Mouse (Mus musculus) c-Kit-positive CD71-positive TER-119-positive erythroid progenitor cells, embryonic 14.5 days (primary cell): ENCODE measurements around the gene AC134908.4.
A peak's percentile ranks its signal among the peaks of the same experiment; 100 is the strongest.
"Not testable (repeated sequence)": the region's sequence is repeated elsewhere in the genome, so short reads cannot be mapped to it uniquely, and the experiment has no call there.

Experiments used
- DNase-seq: peaks from one replicate; pipeline ENCODE4 v3.0.0-alpha.2; 2013; ENCODE audit warnings: low spot score

Gene AC134908.4

DNA sequence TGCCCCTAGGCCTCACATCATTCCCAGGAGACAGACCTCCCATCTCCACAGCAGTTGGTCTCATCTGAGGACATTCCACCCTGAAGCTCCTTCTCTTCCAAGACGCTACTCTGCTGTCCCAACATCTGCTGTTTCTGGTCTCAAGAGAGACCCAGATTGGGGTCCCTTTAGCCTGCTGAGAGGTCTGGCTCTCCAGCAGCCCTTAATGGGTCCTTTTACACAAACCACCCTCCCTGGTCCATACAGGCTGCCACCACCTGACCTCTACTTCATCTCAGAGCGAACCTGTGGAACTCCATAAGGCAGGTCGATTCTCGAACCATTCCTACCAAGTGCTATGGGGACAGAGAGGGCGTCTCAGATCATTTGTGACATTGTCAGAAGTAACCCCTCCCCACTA, 12.6 kb upstream of the AC134908.4 start:
- DNase-seq = no peak

DNA sequence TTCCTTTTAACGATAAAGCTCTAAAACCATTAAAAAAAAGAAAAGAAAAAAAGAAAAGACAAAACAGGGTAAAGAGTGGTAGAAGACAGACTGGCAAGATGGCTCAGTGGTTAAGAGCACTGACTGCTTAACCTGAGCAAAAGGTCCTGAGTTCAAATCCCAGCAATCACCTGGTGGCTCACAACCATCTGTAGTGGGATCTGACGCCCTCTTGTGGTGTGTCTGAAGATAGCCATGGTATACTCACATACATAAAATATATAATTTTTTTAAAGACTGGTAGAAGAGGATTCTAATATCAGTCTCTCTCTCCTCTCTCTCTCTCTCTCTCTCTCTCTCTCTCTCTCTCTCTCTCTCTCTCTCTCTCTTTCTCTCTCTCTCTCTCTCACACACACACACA, 12.0 kb upstream of the AC134908.4 start:
- not testable (repeated sequence) for DNase-seq

DNA sequence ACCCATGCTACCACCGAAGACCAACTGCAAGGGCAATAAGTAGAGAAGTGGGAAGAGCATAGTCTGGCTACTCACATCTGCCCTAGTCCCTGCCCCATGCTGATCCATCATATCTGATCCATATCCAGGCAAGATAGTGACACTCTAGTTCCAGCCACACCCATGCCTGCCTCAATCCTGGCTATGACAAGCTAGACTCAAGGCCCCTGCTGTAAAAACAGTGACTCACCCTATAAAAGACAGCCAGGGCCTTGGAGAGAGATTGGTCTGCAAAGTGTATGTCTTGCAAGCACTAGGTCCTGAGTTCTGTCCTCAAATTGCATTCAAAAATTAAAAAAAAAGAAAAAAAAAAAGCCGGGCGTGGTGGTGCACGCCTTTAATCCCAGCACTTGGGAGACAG, 11.0 kb upstream of the AC134908.4 start:
- no peak for DNase-seq

DNA sequence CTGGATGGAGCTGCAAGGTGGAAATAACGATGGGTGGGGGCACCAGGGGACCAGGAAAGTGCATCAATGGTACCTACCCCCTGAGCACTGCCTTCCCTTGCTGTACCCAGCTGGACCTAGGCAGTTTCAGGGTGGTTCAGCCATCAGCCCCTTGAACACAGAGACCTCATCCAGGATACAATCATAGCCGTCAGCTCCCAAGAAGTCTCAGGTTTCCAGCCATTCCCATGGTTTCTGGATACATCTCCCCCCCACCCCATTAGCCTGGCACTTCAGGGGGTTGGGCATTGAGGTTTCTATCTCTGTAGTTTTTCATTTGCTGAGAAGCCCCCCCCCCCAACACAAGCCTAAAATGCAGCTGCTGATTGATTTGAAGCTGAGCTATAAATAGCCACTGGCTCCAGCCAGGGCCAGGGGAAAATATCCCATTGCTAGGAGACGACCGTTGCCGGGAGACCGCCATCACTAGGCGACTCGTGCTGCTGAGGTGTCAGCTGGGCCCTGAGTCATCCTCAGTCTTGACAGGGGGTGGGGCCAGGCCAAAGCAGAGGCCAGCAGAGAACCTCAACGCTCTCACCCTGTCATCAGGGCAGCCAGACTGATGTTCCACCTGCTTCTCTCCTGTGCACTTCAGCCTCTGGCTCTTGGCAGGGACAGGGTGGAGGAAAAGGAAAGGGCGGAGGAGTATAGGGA, 7.5 kb upstream of the AC134908.4 start:
- no peak for DNase-seq

DNA sequence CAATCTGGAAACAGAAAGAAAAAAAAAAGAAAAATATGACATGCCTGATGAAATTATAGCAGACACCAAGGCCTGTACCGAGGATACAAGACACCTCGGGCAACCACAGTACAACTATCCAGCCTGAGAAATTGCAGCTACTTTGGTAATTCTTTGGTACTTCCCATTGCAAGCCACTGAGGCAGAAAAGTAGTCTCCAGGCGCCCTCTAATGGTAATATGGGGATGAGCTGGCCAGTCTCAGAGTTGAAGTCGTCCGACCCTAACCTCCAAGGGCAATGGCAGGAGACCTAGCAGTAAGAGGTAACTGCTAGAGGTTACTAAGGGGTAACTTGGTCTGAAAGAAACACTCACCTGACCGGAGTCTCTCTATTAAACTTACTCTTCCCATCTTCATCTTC, 5.6 kb upstream of the AC134908.4 start:
- DNase-seq = peak; percentile 67

DNA sequence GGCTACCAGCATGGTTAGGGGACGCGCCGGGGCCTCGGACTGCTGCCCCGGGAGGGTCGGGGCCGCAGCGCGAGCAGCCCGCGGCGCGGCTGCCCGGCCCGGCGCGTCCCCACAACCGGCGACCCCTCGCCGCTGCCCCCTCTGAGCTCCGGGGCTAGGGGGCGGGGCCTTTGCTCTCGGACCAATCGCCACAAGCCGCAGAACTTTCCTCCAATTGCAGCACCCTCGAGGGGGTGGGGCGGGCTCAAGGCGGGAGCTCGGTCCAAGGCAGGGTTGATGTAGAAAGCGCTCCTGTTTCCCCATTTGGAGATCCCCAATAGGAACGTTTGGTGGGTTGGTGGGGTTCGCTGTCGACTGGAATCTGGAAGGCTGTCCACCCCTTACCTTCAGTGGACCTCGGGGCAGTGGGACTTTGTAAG, 1.5 kb upstream of the AC134908.4 start, which contains the start of gene Metrn:
Gene Metrn, minus strand, starts transcription at position 186 of the 419 bp plus-strand sequence.
- DNase-seq = peak; percentile 80

DNA sequence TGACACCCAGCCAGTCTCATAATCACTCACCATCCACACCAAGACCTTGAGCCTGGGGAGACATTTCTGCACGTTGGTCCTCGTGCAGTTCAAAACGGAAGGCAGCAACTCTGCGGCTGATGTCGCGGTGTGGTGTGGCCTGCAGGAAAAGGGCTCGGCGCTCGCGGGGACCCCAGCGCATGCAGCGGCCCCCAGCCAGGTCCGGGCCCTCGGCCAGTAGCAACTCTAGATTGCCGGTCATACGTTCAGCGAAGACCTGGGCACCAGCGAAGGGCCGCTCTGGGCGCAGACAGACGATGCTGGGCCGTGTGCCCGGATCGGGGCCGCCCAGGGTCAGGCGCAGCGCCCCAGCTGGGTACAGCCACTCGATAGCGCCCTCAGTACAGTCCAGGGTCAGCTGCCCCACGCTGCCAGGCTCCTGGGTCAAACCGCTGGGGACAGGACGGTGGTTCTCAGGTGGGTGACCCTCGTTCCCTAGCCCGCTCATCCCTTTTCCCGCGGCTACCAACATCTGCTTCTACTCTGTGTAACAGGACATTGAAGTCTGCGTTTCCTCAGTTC, 832 bp upstream of the AC134908.4 start:
- DNase-seq = no peak

DNA sequence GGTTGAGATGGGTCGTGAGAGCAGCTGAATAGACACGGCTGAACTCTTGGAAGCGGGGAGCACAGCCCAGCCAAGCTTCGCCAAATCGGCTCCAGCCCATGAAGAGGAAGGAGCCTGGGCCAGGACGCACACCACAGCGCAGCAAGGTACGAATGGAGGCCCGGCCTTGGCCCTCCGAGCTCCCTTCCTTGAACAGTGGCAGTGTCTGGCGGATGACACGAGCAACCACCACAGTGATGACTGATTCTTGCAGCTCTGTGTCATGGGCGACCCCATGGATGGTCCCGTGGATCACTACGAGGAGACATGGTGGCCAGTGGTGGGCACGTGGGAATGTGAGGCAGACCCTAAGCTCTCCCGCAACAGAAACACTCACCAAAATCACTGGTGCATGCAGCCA, 461 bp downstream of the AC134908.4 start:
- DNase-seq = no peak

DNA sequence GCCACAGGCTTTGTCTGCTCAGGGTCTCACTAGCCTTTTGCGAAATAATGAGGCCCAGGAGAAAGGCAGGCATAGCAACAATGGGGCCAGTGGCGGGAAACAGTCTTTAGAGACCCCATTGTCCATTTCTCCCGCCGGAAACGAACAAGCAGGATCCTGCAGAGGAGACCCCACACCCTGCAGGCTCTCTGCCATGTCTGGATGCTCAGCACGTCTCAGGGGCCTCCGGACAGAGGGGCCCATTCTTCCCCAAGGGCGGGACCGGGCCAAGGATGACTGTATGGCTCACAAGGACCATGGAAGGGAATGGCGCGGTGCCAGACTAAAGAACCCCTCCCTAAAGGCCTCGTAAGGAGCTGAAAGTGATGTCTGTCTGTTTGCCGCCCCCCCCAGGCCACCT, 1.3 kb downstream of the AC134908.4 start:
- DNase-seq = no peak

DNA sequence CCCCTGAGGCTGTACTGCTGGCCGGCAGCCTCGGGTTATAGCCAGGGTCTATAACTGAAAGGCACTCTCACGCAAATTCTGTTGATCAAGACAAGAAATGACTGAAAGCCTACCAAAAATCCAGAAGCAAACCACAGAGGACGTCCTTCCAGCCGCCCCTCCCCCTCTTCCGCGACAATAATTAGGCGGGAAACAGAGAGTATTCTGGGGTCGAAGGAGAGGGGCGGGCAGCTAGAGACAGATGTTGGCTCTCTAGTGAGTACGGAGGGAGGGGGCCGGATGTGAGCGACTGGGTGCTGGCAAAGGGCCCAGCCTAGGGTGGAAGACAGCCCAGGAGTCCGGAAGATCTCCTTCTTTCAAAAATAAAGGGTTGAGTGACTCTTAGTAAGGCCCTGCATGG, 2.8 kb downstream of the AC134908.4 start, which contains the start of gene Fam173a:
Gene Fam173a, minus strand, starts transcription at position 287 of the 400 bp plus-strand sequence.
- peak; percentile 51 for DNase-seq

DNA sequence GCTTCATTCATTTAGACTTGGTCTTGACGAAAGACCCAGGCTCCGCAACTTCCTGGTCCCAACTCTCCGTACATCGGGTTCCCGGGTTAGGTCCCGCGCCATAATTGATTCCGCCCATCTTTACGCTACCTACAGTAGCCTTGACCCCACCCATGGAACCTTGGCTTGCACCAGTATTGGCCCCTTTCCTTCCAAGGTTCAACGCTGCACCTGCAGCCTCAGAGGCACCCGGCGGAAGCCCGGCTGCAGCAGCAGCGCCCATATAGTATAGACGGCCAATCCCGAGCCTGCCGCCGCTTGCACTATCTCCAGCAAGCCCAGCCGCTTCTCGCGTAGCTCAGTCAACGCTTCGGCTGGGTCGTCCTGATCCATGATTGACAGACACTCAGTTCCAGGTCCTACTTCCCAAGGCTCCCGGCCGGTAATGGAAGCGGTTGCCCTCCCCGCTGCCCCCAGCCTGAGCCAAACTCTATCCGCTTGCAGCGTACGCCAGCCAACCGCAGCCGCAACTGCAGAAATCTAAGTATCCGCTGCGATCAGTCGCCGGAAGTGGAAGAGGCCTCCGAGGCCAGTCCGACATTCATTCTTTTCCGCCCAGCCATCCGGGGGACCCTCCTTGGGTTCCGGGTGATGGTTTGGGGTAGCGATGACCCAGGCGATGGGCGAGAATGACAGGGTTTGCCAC, 3.5 kb downstream of the AC134908.4 start:
- DNase-seq = peak; percentile 85

DNA sequence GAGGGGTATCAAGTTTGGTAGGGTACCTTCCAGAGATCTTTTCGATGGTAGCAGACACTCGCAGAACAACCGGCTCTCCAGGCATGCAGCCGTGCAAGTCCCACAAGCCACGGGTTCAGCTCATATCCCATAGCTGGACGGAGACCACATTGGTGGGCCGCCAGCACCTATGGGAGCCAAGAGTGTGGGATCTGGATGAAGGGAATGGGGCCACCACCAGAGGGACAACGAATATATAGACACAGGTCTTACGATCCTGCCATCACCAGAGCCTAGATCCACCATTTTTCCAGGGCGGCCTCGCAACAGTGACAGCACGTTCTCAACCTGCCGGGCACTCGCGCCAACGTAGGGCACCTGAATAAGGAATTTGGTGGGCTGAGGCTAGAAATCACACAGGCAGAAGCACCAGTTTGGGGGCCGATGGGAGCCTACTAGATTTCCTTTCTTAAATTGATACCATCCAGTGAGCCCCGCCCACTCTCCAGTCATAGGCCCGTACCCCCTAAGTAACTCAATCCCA, 4.1 kb downstream of the AC134908.4 start:
- no peak for DNase-seq

DNA sequence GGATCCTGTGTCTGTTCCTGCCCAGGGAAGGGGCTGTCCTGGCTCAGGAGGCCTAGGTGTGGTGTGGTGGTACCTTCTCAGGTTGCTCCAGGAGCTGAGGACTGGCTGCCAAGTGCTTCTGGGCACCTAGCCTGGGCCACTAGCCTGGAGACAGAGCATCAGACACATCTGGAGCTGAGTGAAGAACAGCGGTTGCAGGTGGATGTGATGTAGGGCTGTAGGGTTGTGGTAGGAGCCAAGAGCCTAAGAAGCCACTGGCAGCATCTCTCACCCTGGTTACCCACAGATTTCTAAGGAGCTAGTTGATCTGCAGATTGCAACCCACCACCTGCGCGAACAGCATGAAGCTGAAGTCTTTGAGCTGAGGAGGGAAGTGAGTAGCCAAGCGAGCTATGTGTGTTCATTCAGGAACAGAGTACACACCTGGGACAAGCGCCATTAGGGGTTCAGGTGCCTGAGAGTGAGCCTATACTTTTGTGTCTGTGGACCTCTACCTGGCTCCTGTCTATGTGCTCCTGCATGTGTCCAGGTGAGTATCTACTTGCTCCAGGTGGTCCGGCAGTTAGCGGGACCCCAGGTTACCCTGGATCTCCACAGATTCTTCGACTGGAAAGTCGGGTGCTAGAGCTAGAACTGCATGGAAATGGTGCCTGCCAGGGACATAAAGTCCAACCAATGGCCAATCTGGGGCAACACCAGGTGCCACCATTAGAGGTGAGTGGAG, 8.5 kb downstream of the AC134908.4 start:
- DNase-seq = no peak

DNA sequence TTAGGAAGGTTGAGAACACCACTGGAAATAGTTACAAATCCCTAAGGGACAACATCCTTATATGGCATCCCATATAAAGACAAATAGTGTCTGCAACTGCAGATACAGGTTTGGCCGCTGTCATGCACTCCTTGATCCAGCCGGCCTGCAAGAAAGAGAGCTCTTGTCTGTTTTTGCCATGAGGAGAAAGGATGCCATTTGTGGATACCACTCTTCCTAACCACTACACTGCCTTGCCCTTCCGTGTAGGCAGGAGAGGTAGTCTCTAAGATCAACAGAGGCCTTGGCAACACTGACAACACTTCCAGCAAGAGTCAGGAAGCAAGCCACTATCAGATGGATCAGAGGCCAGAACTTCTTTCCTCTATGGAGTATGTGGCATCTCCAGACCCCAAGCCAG, 9.2 kb downstream of the AC134908.4 start, which contains the start of gene Ccdc78:
Gene Ccdc78, plus strand, starts transcription at position 301 of the 400 bp plus-strand sequence.
- no peak for DNase-seq

DNA sequence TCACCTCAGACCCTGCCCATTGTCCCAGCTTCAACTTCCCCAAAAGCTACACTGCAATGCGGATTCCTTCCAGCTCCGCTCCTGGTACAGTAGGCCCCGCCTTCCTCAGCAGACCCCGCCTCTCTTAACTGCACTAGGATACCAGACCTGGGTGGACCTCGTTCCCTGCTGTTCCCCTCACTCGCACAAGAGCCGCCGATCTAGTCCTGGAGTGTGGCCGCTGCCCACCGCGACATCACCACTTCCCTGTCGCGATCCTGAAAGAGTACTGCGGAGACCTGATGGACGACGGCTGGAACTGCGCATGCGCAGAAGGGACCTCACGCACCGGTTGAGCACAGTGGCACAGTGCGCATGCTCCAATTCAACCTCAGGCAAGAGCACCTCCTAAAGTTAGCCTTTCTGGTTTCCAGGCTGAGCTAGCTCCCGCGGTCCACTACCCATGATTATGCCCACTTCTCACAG, 10.1 kb downstream of the AC134908.4 start, which contains the start of gene Haghl:
Gene Haghl, minus strand, starts transcription at position 393 of the 465 bp plus-strand sequence.
- peak; percentile 96 for DNase-seq

DNA sequence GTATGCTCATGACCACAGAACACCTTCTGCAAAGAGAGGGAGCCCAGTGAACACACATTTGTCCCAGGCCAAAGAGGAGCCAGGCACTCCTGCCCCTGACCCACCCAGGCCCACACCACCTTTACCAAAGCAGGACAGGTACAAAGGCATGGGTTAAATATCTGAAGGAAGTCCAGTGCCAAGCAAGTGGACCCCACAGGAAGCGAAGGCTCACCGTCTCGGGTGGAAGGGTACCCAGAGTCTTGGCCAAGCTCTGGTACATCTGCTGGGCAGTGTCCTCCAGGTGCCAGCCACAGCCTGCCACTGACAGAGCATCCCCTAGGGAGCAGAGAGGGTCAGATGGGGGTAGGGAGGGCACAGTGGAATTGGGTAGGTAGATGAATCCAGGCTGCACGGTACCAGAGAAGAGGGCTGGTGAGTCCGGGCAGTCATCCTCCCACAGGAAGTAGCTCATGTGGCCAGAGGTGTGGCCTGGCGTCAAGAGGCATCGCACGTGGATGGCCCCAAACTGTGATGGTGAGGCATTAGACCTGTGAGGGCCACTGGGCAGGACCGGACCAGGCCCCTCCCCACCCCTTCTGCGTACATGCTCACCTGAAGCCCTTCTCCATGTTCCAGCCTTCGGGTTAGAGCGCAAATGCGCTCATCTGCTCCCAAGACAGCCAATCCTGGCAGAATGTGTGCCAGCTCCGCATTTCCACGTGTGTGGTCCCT, 11.4 kb downstream of the AC134908.4 start:
- DNase-seq = no peak

DNA sequence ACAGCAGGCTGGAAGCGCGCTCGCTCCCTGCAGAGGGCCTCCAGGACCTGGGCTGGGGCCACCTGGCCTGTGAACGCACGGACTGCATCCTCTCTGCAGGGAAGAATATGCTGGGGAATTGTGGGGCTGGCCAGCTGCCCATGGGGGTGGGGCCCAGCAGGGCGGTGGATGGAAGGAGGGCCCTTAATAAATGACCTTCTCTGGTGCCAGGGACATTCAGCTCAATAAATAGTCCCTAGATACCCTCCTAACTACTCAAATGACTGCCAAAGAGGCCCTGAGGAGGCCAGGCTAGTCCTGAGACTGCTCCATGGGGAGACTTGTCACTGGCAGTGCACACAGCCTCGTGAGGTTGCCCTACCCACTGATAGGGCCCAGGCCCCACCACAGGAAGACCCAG, 12.4 kb downstream of the AC134908.4 start:
- DNase-seq = no peak

DNA sequence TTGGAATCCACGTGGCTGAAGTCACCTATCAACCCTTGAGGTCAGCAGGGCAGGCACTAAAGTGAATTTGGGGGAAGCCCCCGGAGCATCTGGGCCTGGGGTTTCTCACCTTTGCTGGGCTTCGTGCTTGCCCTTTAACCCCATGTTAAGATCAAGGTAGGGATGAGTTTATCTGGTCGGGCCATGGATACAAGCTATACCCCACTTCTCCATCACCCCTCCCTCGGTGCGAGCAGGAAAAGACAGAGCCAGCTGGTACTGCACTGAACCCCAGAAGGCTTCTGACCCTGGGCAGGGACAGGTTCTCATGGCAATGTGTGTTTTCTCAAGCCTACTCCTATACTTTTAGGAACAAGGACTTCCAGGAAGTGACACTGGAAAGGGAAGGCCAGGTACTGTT, 14.1 kb downstream of the AC134908.4 start:
- no peak for DNase-seq

DNA sequence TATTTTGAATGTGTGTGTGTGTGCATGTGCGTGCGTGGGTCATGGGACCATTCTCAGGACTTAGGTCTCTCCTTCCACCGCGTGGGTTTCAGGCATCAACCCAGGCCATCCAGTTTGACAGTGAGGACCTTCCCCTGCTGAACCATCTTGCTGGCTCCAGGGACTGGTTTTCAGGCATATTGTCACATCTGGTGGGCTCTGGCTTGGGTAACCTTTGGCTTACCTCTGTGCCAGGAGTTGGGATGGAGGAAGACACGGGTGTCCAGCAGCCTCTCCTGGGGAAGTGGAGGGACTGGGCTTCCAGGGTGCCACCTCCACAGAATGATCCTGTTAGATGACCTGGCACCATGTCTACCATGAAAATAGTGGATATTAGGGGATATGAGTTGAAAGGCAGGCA, 17.5 kb downstream of the AC134908.4 start:
- DNase-seq = no peak

DNA sequence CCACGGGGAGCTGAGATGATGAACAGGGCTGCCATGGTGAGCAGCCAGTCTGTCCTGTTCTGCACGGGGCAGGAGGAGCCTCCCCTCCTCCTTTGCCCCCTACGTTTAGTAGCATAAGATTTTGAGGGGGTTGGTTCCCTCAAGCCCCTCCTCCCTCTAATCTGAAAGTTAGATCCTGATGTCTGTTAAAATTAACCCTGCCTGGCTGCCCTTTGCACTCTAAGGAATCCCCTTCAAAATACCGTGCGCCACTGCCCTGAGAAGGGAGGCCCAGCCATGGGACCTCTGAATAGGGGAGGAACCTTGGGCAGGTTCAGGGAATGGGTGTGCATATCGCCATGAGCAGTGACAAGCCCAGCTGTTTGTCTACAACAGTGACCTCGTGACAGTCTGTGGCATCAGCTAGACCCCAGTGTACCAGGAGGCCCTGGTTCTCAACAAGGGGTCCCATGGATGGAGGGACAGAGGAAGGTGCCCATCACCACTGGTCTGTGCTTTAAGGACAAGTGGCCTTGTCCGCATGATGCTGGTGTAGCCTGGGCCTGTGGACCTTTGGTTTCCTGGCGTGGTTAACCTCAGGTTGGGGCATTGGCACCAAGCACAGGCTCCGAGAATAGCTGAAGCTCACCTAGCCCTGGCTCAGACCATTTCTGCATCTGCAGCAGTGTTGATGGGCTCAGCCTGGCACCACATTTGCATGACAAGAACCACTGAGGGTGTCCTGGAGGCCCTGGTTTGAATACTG, 20.0 kb downstream of the AC134908.4 start:
- DNase-seq = no peak
